Mouse (Mus musculus): Measurements from ENCODE around the gene Ccdc141. TPM values are rescaled to one million over a fixed set of nuclear protein-coding genes. Genes with fewer than 3 reads are reported as not detected.

Ccdc141 gene
- total RNA-seq, 1 experiment from 2014 or later, result 3.3 TPM

DNA sequence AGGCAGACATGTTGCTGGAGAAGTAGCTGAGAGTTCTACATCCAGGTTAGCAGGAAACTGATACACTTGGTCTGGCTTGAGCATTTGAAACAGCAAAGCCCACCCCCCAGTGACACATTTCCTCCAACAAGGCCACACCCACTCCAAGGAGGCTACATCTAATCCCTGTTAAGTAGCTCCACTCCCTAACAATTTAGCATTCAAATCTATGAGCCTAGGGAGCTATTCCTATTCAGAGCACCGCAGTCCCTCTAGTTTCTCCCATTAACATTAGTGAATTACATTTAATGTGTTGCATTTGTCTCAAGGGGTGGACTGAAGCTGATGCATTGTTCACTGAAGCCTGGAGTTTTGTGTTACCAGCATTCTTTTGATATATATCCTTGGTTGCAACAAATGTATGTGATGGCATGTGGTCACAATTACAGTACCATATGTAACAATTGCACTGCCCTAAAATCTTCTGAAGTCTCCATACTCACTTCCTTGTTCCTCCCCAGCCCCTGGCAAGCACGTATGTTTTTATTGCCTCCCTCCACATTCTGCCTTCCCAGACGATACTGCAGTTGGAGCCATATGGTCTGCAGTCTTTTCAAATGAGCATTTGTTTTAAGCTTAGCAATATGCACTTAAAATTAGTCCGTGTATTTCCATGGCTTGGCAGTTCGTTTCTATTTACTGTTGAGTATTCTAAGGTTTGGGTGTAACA, 177.8 kb downstream of the Ccdc141 start:
- no peak for ATAC-seq (replicated peaks; ENCODE audit: low read depth, poor library complexity, severe bottlenecking)

DNA sequence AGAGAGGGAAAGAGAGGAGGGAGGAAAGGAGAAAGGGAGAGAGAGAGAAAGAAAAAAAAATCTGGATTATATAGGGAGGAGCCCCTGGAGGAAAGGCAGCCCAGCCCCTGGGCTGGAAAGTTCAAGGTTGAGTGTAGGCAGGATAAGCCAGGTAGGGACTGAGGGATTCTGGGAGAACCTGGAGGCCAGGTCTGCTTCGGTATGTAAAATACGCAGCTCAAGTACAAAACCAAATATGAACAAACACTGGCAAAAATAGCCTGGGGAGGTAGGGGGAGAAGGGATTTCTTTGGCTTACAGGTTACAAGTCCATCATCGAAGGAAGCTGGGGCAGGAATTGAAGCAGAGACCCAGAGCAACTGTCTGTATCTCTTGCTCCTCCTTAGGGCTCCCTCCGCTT, 183.1 kb downstream of the Ccdc141 start:
- ATAC-seq (replicated peaks; ENCODE audit: low read depth, poor library complexity, severe bottlenecking), result no peak

GRCm38 (mm10) chr2:76984384-76984783, 186.1 kb downstream of the Ccdc141 start:
- no peak for ATAC-seq (replicated peaks; ENCODE audit: low read depth, poor library complexity, severe bottlenecking)

GRCm38 (mm10) chr2:76983601-76984000, 186.8 kb downstream of the Ccdc141 start:
- no peak for ATAC-seq (replicated peaks; ENCODE audit: low read depth, poor library complexity, severe bottlenecking)

GRCm38 (mm10) chr2:76982391-76983145, 187.9 kb downstream of the Ccdc141 start, which contains the start of gene Ttn:
Gene Ttn, minus strand, starts transcription at chr2:76982547.
- ATAC-seq (replicated peaks; ENCODE audit: low read depth, poor library complexity, severe bottlenecking), result no peak

DNA sequence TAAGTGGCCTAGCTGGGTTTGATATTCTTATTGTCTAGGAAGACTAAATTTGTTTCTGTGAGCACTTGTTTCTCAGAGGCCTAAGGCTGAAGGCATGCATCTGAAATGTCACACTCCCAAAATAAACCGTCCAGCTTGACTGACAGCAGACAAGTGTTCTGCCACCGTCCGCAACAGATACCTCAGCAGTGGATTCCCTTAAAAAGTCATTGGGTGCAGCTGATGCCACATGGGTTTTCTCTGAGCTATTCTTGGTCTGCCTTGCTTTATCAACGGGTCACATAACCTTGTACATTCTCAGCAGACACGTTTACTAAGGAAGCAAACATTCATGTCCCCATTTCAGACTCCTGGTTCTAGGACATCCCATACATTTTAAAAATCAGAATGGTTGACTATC, 188.7 kb downstream of the Ccdc141 start:
- no peak for ATAC-seq (replicated peaks; ENCODE audit: low read depth, poor library complexity, severe bottlenecking)

GRCm38 (mm10) chr2:76980146-76980545, 190.3 kb downstream of the Ccdc141 start:
- peak; percentile 97 for ATAC-seq (replicated peaks; ENCODE audit: low read depth, poor library complexity, severe bottlenecking)

DNA sequence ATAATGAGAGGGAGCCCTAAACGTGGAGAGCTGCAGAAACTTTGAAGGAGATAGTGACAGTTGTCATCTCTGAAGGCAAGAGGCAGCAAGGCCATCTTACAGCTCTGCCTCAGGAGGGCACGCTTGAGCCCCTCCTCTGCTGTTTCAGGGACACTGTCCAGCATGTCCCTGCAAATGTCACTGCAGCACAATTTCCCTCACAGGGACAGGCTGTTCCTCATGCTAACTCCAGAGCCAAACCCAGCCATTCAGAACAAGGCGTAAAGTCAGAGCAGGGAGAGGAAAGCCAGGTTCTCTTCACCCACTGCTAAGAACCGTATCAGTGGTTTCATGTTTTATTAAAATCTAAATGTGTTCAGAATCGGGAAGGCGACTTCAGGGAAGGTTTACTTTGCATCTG, 192.8 kb downstream of the Ccdc141 start:
- ATAC-seq (replicated peaks; ENCODE audit: low read depth, poor library complexity, severe bottlenecking), result no peak

DNA sequence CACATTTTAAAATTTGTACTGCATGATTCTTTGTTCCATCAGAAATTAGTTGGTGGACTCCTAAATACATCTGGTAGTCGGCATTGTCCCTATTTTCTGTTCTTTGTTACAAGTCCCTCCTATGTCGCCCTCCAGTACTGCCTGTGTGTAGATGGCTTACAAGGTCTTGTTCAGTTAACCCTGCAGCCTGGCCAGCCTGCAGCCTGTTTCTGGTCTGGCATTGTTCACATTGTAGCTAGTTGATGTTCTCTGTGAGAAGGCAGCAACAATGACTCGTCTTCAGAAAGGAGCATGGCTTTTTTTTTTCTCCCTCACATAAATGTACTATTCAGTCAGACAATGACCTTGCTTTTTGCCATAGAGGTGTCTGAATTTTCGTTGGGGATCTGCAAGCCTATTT, 198.4 kb downstream of the Ccdc141 start:
- no peak for ATAC-seq (replicated peaks; ENCODE audit: low read depth, poor library complexity, severe bottlenecking)

- no peak for ATAC-seq (replicated peaks; ENCODE audit: low read depth, poor library complexity, severe bottlenecking)
These were observed 199.4 kb downstream of the Ccdc141 start for GRCm38 (mm10) chr2:76971069-76971468.

DNA sequence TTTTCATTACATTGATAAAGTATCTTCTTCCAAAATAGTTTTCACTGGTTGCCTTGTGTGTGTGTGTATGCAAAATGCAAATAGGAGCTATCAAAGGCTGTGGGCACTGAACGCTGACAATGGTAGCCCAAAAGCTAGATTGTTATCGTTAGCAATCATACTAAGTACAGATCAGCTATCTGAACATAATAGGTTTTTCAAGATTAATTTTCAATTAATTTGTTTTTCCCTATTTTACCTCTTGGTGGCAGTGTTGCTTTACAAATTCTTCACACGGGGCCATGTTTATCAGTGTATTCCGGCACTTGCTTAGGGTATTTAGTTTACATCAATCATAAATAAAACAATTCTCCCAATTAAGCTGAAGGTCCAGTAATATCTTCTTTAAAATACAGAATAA, 199.8 kb downstream of the Ccdc141 start:
- peak; percentile 64 for ATAC-seq (replicated peaks; ENCODE audit: low read depth, poor library complexity, severe bottlenecking)

GRCm38 (mm10) chr2:76970204-76970603, 200.2 kb downstream of the Ccdc141 start:
- ATAC-seq (replicated peaks; ENCODE audit: low read depth, poor library complexity, severe bottlenecking), result peak; percentile 16

DNA sequence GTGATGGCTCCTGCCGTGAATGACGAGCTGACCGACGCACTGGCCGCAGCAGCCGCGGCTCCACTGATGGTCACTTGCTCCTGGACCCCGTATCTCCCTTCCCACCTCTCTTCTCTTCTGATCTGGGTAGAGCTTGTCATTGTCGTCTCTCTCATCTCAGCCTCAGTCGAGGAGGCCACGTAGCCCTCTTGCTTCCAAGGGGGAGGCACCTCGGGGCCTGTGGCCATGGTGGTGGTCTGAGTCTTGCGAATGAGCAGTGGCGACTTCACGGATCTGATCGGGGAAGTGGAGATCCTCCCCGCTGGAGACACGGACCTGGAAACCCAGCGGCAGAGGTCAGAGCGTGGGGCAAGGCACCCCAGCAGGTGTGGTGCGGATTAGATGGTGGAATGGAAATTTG, 200.8 kb downstream of the Ccdc141 start:
- no peak for ATAC-seq (replicated peaks; ENCODE audit: low read depth, poor library complexity, severe bottlenecking)

DNA sequence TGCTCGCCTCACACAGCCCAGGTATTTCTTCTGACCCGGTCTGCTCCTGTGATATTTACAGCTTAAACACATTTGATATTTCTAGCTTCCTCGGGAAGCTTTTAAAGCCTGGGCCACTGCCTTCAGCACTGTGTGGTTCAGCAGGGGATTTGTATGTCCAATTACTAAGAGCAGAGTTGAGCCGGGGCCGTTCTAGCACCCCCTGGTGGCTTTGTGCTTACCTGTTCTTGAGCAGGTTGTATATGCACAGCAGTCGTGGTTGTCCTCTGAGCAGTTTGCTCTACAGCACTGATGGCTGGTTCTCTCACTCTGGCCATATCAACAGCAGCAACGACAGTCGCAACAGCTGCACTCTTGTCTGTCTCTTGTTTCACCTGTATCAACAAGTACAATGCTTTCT, 201.5 kb downstream of the Ccdc141 start:
- peak; percentile 92 for ATAC-seq (replicated peaks; ENCODE audit: low read depth, poor library complexity, severe bottlenecking)

DNA sequence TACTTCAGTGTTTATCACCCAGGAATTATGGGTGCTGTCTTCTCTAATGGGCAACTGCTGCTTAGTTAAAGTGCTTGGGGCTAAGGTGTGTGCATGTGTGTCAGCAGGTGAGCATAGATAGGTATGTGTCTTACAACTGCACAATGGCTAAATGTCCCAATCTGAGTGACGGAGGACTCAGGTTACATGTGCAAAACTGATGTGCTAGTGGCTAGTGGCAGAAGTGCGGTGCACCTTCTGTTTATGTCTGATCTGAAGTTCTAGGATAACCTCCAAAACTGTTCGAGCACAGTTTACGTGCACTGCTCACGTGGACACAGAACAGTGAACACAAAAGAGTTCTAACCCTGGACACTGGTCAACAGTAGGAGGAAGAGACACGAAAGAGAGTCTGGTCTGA, 203.9 kb downstream of the Ccdc141 start:
- ATAC-seq (replicated peaks; ENCODE audit: low read depth, poor library complexity, severe bottlenecking), result no peak

GRCm38 (mm10) chr2:76966013-76966412, 204.4 kb downstream of the Ccdc141 start:
- no peak for ATAC-seq (replicated peaks; ENCODE audit: low read depth, poor library complexity, severe bottlenecking)

GRCm38 (mm10) chr2:76965542-76965941, 204.9 kb downstream of the Ccdc141 start:
- no peak for ATAC-seq (replicated peaks; ENCODE audit: low read depth, poor library complexity, severe bottlenecking)

- ATAC-seq (replicated peaks; ENCODE audit: low read depth, poor library complexity, severe bottlenecking), result no peak
These were observed 208.4 kb downstream of the Ccdc141 start for GRCm38 (mm10) chr2:76962045-76962432.

GRCm38 (mm10) chr2:76961420-76962044, 208.9 kb downstream of the Ccdc141 start:
- no peak for ATAC-seq (replicated peaks; ENCODE audit: low read depth, poor library complexity, severe bottlenecking)
